Mouse (Mus musculus) cerebellum, adult 2 months (tissue): Measurements from ENCODE around the gene Dlst.

Experiments
- CTCF ChIP-seq: fragments of 200-500 bp; IDR thresholded peaks from 2 replicates; pipeline ENCODE4 v1.5.1; 2011; ENCODE audit warnings: low read depth, mild to moderate bottlenecking, control low read depth, low read length, moderate library complexity, borderline replicate concordance; ENCODE audit not compliant: insufficient read depth
- POLR2A ChIP-seq: fragments of 200-500 bp; IDR thresholded peaks from 2 replicates; pipeline ENCODE4 v1.6.1; 2011; ENCODE audit warnings: low read length, control low read depth, borderline replicate concordance; ENCODE audit not compliant: insufficient read depth

DNA sequence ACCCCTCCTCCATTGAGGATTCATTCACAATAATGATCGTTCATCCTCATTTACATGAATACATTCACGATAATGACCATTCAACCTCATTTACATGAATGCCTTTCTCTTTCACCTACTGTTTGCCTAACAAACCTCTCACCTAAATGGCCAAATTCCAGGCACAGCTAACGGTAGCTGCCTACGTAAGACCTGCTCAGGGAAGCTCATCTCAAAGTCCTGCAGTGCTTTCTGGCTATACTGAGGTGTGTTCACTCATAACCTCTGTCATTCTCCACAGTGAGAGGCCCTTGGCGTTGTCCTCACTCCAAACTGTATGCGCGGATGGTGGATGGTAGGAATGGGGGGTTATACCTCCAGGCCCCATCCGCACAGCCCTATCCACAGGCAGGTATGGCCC, 5.8 kb upstream of the Dlst start:
- TF ChIP-seq CTCF, result no peak
- no peak for TF ChIP-seq POLR2A
